Mouse (Mus musculus) heart, embryonic 15.5 days (tissue): ENCODE measurements around the gene Ints6l. TPM values are rescaled to one million over a fixed set of nuclear protein-coding genes. Genes with fewer than 3 reads are reported as not detected.
"Not testable (repeated sequence)": the region's sequence is repeated elsewhere in the genome, so short reads cannot be mapped to it uniquely, and the experiment has no call there.

ENCODE experiments used
- ATAC-seq: fragments of 200-750 bp; cut with Nextera tagmentation; replicated peaks from 2 replicates; pipeline ENCODE4 v1.8.0; 2017; ENCODE audit warnings: low read depth, moderate TSS enrichment; ENCODE audit not compliant: insufficient number of reproducible peaks, insufficient read depth, low FRiP score
- H3K27ac ChIP-seq: fragments of 300-500 bp; sonication (generic); 2 replicates; pipeline ENCODE4 v1.5.1; 2015; ENCODE audit warnings: mild to moderate bottlenecking, inconsistent platforms
- H3K27me3 ChIP-seq: fragments of 300-500 bp; sonication (generic); 2 replicates; pipeline ENCODE4 v1.6.1; 2015; ENCODE audit warnings: inconsistent platforms
- H3K36me3 ChIP-seq: fragments of 300-500 bp; sonication (generic); 2 replicates; pipeline ENCODE4 v1.6.1; 2015; ENCODE audit warnings: mild to moderate bottlenecking, inconsistent platforms
- H3K4me1 ChIP-seq: fragments of 300-500 bp; sonication (generic); replicated peaks from 2 replicates; pipeline ENCODE4 v1.6.1; 2015; ENCODE audit warnings: inconsistent platforms
- H3K4me2 ChIP-seq: fragments of 300-500 bp; sonication (generic); 2 replicates; pipeline ENCODE4 v1.6.1; 2015; ENCODE audit warnings: inconsistent platforms, mild to moderate bottlenecking, moderate library complexity
- H3K4me3 ChIP-seq: fragments of 300-500 bp; sonication (generic); 2 replicates; pipeline ENCODE4 v1.5.1; 2015; ENCODE audit warnings: mild to moderate bottlenecking, inconsistent platforms
- H3K9ac ChIP-seq: fragments of 300-500 bp; sonication (generic); 2 replicates; pipeline ENCODE4 v1.6.1; 2015; ENCODE audit warnings: mild to moderate bottlenecking, inconsistent platforms
- H3K9me3 ChIP-seq: fragments of 300-500 bp; sonication (generic); replicated peaks from 2 replicates; pipeline ENCODE4 v1.6.1; 2016; ENCODE audit warnings: inconsistent platforms
- WGBS: fragments of 180-500 bp; shearing (Covaris S2); methylation state at CpG from one replicate; pipeline ENCODE4 v1.1.7; 2015; ENCODE audit warnings: mixed read lengths; 5-methylcytosine and 5-hydroxymethylcytosine counted together
- polyA plus RNA-seq: library from polyadenylated mRNA; unstranded; fragments of >200 nt; fragmentation: Nextera tagmentation; extraction: Ambion mirVana; gene quantifications from 2 replicates; pipeline ENCODE4 v1.2.1, GENCODE M21; 2015

Ints6l gene
- polyA plus RNA-seq, 1 experiment from 2014 or later: 16.2 TPM

- peak overlapping the region; percentile 66 for H3K4me3 ChIP-seq
- 15% methylated on average over 8 of the region's 8 CpGs for WGBS
- H3K9ac ChIP-seq: peak overlapping the region; percentile 41
- H3K36me3 ChIP-seq: no peaks in the 10 kb centered on the region
- H3K27me3 ChIP-seq: no peaks in the 10 kb centered on the region
- peak overlapping the region; percentile 74 for H3K4me2 ChIP-seq
- H3K27ac ChIP-seq: peak overlapping the region; percentile 94
- no peaks in the 10 kb centered on the region for H3K4me1 ChIP-seq
- H3K9me3 ChIP-seq: no peaks in the 10 kb centered on the region
- no peak for ATAC-seq
Observed at GRCm38 (mm10) chrX:56456379-56456778, 1.7 kb downstream of the Ints6l start.

GRCm38 (mm10) chrX:56462020-56462933, 7.6 kb downstream of the Ints6l start:
- Histone ChIP-seq H3K36me3 (no peaks in the 10 kb centered on the region), H3K9ac (no peak overlapping the region), H3K27me3 (no peaks in the 10 kb centered on the region), H3K9me3 (no peaks in the 10 kb centered on the region), H3K27ac (no peak overlapping the region), H3K4me2 (no peak overlapping the region), H3K4me1 (peaks cover 9% of the 10 kb centered on the region), H3K4me3 (no peak overlapping the region)
- ATAC-seq: no peak
- WGBS: 47% methylated on average over 14 of the region's 14 CpGs

- WGBS: 50% methylated on average over 1 of the region's 1 CpGs
Observed at GRCm38 (mm10) chrX:56464906-56465305, 10.2 kb downstream of the Ints6l start.

GRCm38 (mm10) chrX:56467688-56468087, 13.0 kb downstream of the Ints6l start:
- 70% methylated on average over 4 of the region's 4 CpGs for whole genome bisulfite sequencing
- H3K27ac ChIP-seq: no peak overlapping the region
- no peak for ATAC-seq
- H3K36me3 ChIP-seq: no peaks in the 10 kb centered on the region
- H3K4me1 ChIP-seq: peaks cover 7% of the 10 kb centered on the region
- H3K4me2 ChIP-seq: no peak overlapping the region
- no peaks in the 10 kb centered on the region for H3K9me3 ChIP-seq
- no peak overlapping the region for H3K9ac ChIP-seq
- no peaks in the 10 kb centered on the region for H3K27me3 ChIP-seq
- H3K4me3 ChIP-seq: no peak overlapping the region

More at GRCm38 (mm10) chrX:56464906-56465305, 10.2 kb downstream of the Ints6l start:
- H3K4me2 ChIP-seq: no peak overlapping the region
- no peak overlapping the region for H3K9ac ChIP-seq
- H3K27me3 ChIP-seq: no peaks in the 10 kb centered on the region
- no peaks in the 10 kb centered on the region for H3K9me3 ChIP-seq
- H3K27ac ChIP-seq: no peak overlapping the region
- H3K36me3 ChIP-seq: no peaks in the 10 kb centered on the region
- H3K4me1 ChIP-seq: peaks cover 9% of the 10 kb centered on the region
- H3K4me3 ChIP-seq: no peak overlapping the region
- no peak for ATAC-seq

- WGBS: 58% methylated on average over 6 of the region's 6 CpGs
- H3K9me3 ChIP-seq: no peaks in the 10 kb centered on the region
Observed at GRCm38 (mm10) chrX:56468422-56468821, 13.8 kb downstream of the Ints6l start.

DNA sequence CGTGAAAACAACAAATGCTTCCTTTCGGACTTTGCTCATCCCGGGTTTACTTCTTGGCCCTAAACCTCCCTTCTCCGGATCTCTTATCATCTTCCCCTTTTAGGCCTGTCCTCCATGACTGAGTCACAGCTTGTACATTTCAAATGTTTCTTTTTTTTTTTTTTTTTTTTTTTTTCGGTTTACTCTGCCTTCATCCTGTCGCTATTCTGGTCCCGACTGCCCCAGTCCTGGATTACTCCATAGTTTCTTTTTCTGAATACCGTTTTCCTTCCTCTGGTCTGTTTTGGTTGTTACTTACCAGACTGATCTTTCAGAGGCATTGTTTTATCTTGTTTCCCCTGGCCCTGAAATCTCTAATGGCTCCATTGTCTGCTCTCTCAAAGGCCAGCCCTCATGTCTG, 19.4 kb downstream of the Ints6l start:
- Histone ChIP-seq H3K4me3 (no peak overlapping the region), H3K4me2 (no peak overlapping the region), H3K36me3 (no peaks in the 10 kb centered on the region), H3K4me1 (no peaks in the 10 kb centered on the region), H3K27ac (peak overlapping the region; percentile 20), H3K9ac (no peak overlapping the region), H3K9me3 (no peaks in the 10 kb centered on the region), H3K27me3 (no peaks in the 10 kb centered on the region)
- whole genome bisulfite sequencing: 38% methylated on average over 8 of the region's 8 CpGs
- no peak for ATAC-seq

More at GRCm38 (mm10) chrX:56468422-56468821, 13.8 kb downstream of the Ints6l start:
- Histone ChIP-seq H3K36me3 (no peaks in the 10 kb centered on the region), H3K4me3 (no peak overlapping the region), H3K9ac (no peak overlapping the region), H3K4me2 (no peak overlapping the region), H3K4me1 (peaks cover 7% of the 10 kb centered on the region), H3K27ac (no peak overlapping the region), H3K27me3 (no peaks in the 10 kb centered on the region)
- no peak for ATAC-seq

DNA sequence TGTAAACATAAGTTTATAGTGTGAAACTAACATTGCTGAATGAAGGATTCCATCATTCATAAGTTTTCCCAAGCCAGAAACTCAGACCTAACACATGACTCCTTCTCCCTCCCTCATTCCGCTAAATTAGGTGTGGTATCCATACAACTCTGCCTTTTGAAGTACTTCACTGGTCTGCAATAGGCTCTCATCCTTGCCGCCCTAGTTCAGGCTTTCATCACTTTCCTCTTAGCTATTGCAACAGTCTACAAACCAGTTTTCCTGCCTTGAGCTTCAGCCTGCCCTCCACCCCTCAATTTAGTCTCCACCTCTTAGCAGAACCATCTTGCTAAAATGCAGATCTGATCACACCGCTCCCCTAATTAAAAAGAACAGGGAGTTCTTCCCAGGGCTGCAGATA, 22.9 kb downstream of the Ints6l start:
- Histone ChIP-seq H3K4me3 (no peak overlapping the region), H3K27me3 (no peaks in the 10 kb centered on the region), H3K4me1 (no peaks in the 10 kb centered on the region), H3K27ac (no peak overlapping the region), H3K9ac (no peak overlapping the region), H3K4me2 (no peak overlapping the region), H3K9me3 (no peaks in the 10 kb centered on the region), H3K36me3 (peaks cover 10% of the 10 kb centered on the region; the same call in 1 of the 2 replicates)
- ATAC-seq: no peak
- WGBS: 87% methylated on average over 3 of the region's 3 CpGs

GRCm38 (mm10) chrX:56481906-56482305, 27.2 kb downstream of the Ints6l start:
- Histone ChIP-seq H3K27me3 (no peaks in the 10 kb centered on the region), H3K9me3 (no peaks in the 10 kb centered on the region), H3K36me3 (peaks cover 14% of the 10 kb centered on the region), H3K4me1 (no peaks in the 10 kb centered on the region), H3K4me3 (no peak overlapping the region), H3K4me2 (no peak overlapping the region), H3K27ac (no peak overlapping the region), H3K9ac (no peak overlapping the region)
- no peak for ATAC-seq
- 66% methylated on average over 3 of the region's 3 CpGs for WGBS

DNA sequence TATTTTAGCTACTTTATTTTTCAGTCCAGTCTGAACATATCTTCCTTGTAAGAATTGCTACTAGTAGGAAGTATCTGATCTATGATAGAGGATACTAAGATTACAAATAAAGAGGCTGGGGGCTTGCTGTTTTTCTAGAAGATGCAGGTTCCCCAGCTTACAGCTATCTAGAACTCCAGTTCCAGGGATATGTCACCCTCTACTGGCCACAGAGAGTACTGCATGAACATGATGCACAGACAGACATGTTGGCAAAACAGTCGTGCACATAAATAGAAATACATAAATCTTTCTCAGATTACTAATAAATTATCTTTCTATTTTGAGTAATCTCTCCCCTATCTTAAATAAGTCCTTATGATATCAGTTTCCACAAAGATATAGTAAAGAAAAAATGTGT, 35.1 kb downstream of the Ints6l start:
- Histone ChIP-seq H3K4me1 (no peaks in the 10 kb centered on the region), H3K36me3 (peaks cover 1% of the 10 kb centered on the region; the same call in 1 of the 2 replicates), H3K4me2 (no peak overlapping the region), H3K9ac (no peak overlapping the region), H3K27me3 (no peaks in the 10 kb centered on the region), H3K27ac (no peak overlapping the region), H3K9me3 (no peaks in the 10 kb centered on the region), H3K4me3 (no peak overlapping the region)
- ATAC-seq: no peak
- 20% methylated on average over 1 of the region's 1 CpGs for WGBS

DNA sequence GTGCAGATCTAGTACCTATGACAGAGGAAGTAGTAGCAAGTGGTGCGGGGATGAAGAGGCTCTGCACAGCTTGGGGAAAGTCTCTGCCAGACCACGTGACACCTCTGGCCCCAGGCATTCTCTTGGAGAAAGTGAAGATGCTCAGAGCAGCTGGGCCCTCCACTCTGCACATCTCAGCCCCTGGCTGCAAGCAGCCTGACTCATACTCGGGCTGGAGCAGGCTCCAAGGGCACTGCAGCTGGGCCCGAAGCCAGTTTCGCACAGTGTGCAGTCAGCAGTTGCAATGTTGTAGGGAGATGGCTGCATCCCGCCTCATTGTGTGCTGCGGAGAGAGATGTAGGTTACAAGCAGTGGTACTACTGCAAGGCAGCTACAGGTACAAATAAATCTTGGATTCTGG, 42.6 kb downstream of the Ints6l start:
- ATAC-seq: no peak
- H3K27ac ChIP-seq: no peak overlapping the region
- peaks cover 6% of the 10 kb centered on the region; the same call in 1 of the 2 replicates for H3K36me3 ChIP-seq
- no peaks in the 10 kb centered on the region for H3K27me3 ChIP-seq
- H3K9ac ChIP-seq: no peak overlapping the region
- no peaks in the 10 kb centered on the region for H3K4me1 ChIP-seq
- no peak overlapping the region for H3K4me3 ChIP-seq
- 75% methylated on average over 7 of the region's 7 CpGs for WGBS
- H3K9me3 ChIP-seq: no peaks in the 10 kb centered on the region
- H3K4me2 ChIP-seq: no peak overlapping the region

DNA sequence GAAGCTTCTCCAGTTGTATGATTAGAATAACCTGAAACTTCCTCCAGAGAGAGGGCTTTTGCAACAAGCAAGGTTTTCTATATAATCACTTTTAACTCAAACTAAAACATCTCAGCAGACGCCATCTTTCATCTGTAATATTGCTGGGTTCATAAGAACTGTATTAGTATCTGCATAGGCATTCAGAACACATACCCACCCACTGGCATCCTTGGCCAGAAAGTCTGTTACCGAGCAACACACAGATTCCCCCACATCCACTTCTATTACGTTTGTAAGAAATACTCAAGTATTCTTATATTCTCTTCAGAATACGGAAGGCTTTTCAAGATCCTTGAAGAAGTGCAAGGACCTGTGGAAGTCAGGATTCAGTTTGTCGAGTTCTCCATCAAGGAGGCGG, 69.8 kb downstream of the Ints6l start, which contains the start of gene Gm10477:
Gene Gm10477, plus strand, starts transcription at position 301 of the 400 bp plus-strand sequence.
- H3K36me3 ChIP-seq, H3K27me3 ChIP-seq, H3K4me2 ChIP-seq, H3K9me3 ChIP-seq, H3K4me1 ChIP-seq, H3K4me3 ChIP-seq, H3K9ac ChIP-seq, H3K27ac ChIP-seq, ATAC-seq: not testable (repeated sequence)
- 76% methylated on average over 6 of the region's 6 CpGs for WGBS

GRCm38 (mm10) chrX:56531266-56531665, 76.6 kb downstream of the Ints6l start:
- Histone ChIP-seq H3K9me3 (no peaks in the 10 kb centered on the region), H3K4me3 (no peak overlapping the region), H3K4me2 (no peak overlapping the region), H3K27ac (no peak overlapping the region), H3K4me1 (no peaks in the 10 kb centered on the region), H3K36me3 (no peaks in the 10 kb centered on the region), H3K27me3 (no peaks in the 10 kb centered on the region), H3K9ac (no peak overlapping the region)
- no peak for ATAC-seq
- WGBS: 5% methylated on average over 3 of the region's 3 CpGs
